Mouse (Mus musculus): ENCODE data around the gene Vav3.

- TF ChIP-seq USF1 (IDR thresholded peaks at IDR 0.05; ENCODE audit: low read depth, low read length) (no peak), E2F4 (IDR thresholded peaks at IDR 0.05; ENCODE audit: insufficient replicate concordance, low read depth, low read length) (no peak), ELF1 (IDR thresholded peaks at IDR 0.05; ENCODE audit: low read depth, low read length) (no peak), IRF4 (IDR thresholded peaks at IDR 0.05; ENCODE audit: low read depth, low read length) (no peak), CTCF (conservative IDR thresholded peaks at IDR 0.05 in 1 of 2, IDR thresholded peaks at IDR 0.05 in 1 of 2; ENCODE audit: low read depth in 2 of 2, low read length in 2 of 2) (no peak), GABPA (IDR thresholded peaks at IDR 0.05; ENCODE audit: insufficient replicate concordance, low read depth, low read length) (no peak), MAX (IDR thresholded peaks at IDR 0.05; ENCODE audit: low read length) (no peak), ZC3H11A (IDR thresholded peaks at IDR 0.05; ENCODE audit: low read depth, low read length) (no peak), UBTF (IDR thresholded peaks at IDR 0.05; ENCODE audit: low read depth, low read length) (no peak), CHD2 (IDR thresholded peaks at IDR 0.05; ENCODE audit: low read length) (no peak), SMC3 (IDR thresholded peaks at IDR 0.05; ENCODE audit: low read depth, low read length) (no peak), ZKSCAN1 (IDR thresholded peaks at IDR 0.05; ENCODE audit: borderline replicate concordance, low read depth, low read length) (no peak)
These were observed 126.1 kb downstream of the Vav3 start for GRCm38 (mm10) chr3:109466541-109466940.
